Mouse (Mus musculus): ENCODE results near the gene Gtf3c2. TPM values are rescaled to one million over a fixed set of nuclear protein-coding genes. Genes with fewer than 3 reads are reported as not detected.
"Not testable (repeated sequence)": the region's sequence is repeated elsewhere in the genome, so short reads cannot be mapped to it uniquely, and the experiment has no call there.

Gene Gtf3c2
- 10 to 100 TPM; 43.8 to 55.2 TPM for total RNA-seq (2021)
- long read RNA-seq, experiment 1, full-length matches to known transcripts: 8 of 16 reads
- long read RNA-seq, experiment 1, partial matches to known transcripts: 2 of 16 reads
- long read RNA-seq, experiment 1, other reads (novel, unspliced or antisense): 6 of 16 reads
- long read RNA-seq, experiment 2, full-length matches to known transcripts: 2 of 20 reads
- long read RNA-seq, experiment 2, partial matches to known transcripts: 11 of 20 reads
- long read RNA-seq, experiment 2, other reads (novel, unspliced or antisense): 7 of 20 reads

DNA sequence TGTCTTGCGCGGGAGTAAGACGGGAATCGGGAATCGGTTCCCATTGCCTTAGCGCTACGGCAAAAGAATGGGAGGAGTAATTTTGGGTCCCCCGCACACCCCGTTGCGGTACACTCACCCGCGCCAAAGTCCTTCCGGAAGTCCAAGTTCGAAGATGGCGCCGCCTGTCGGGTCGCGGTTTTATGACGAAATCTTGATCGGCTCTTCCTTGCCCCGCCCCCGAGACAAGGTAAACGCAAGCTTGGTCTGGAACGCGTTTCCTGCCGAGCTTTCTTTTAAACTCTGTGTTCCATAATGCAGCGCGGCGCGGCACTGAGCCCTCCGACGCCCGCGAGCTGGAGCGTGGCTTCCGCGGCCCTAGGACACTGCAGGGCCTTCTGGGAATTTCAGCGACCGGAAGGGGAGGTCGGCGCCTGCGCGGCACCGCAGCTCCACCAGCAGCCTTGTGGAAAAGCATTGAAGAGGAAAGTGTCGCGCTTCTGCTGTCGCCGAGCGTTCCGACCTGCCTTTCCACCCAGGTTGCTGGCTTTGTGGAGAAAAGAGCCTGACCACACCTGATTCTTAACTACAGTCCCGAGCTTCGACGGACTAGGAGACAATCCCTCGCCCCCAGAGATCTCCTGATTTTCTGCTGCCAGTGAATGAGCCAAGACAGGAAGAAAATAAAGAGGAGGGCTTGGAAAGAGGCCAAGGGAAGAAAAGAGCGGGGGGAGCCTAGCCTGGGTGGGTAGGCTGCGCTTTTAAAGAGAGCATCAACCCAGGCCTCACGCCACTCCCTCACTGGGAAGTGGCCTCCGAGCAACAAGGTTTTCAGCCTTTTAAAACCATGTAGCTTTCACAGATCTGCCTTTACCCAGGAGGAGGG is at the start of gene Gtf3c2, which contains the start of gene Gm29609:
TSS of gene Gtf3c2 (minus strand) at position 379 of the 865 bp plus-strand sequence.
TSS of gene Gm29609 (minus strand) at position 146 of the 865 bp plus-strand sequence.
- DNase-seq (ENCODE audit: low spot score in 2 of 2): peak; percentile 93

- no peak for DNase-seq (ENCODE audit: low spot score in 2 of 2)
Measured at GRCm38 (mm10) chr5:31226641-31227040, 46.7 kb upstream of the Gtf3c2 start.

DNA sequence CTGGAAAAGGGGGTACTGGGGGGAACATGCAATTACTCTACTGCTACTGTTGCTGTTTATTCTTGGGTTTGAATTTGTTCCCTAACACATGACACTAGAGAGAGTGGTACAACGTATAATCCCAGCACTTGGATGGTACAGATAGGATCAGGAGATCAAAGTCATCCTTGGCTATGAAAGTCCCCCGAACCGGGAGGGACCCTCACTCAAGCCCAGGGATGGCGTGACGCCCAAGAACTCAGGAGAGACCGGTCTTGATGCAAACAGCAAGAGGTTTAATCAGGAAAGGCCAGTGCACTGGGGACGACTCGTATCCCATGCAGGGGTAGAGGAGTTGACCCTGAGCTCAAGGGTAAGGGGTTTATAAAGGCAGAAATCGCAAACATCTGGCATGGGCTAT is 42.8 kb upstream of the Gtf3c2 start:
- no peak for DNase-seq (ENCODE audit: low spot score in 2 of 2)

- peak in 1 of 2 experiments; percentile 29 for DNase-seq (ENCODE audit: low spot score in 2 of 2)
Measured at GRCm38 (mm10) chr5:31221304-31221945, 41.5 kb upstream of the Gtf3c2 start.

DNA sequence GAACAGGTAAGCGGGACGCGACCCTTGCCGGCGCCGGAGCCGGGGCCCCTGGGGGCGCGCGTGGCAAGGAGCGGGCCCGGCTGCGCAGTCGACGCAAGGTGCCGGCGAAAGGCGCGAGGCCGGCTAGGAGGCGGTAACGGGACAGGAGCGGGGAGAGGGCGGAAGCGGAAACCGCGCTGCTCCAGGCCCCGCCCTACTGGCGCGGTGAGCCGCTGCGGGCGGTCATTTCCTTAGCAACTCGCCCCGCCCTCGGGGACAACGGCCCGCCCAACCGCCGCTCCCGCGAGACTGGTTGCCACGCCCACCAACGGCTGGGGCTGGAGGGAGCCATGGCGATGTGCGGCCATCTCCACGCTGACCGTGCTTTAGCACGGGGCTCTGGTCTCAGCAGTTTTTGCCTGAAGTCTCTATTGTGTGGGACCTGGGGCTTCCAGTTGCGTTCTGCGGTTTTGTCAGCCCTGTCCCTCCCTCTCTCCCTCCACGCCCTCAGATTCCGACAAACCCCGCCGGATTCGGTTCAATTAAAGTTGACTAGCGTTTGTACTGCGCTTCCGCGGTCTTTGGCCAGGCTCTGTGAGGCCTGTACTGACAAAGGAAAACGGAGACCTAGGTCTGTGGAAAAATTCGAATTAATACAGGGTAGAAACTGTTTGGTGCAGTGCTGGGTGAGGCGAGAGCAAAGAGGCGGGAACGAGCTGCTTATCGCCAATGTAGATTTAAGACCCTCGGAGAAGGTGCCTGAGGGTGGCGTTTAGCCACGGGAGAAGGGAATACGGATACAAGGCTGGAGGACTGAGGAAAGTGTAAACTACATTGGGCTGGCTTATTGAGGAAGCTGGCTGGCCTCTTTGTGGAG is 40.7 kb upstream of the Gtf3c2 start, which contains the start of gene Ppm1g:
TSS of gene Ppm1g (minus strand) at position 240 of the 856 bp plus-strand sequence.
- peak; percentile 97 to 99 for DNase-seq (ENCODE audit: low spot score in 2 of 2)

DNA sequence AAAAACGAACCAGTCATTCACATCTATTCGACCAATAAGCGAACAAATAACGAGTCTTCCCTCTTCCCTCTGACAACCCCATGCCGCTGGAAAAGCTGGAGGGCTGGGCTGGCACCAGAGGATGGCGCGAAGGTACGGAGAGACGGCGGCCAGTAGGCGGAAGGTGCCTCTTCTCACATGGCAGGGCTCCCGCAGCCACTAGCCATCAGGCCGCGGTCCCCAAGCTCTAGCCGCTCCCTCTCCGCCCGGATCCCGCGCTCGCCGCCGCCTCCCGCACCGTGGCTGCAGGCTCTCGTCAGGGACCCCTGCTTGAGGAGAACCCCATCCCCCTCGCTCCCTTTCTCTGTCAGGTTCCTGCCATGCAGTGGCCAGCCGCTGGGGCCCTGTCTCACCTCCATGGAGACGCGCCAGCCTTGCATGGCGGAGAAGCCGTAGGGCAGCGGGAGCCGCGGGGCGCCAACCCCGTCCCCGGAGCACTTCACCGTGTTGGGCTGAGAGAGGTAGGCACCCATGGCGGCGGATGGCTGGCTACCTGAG is 40.0 kb upstream of the Gtf3c2 start:
- DNase-seq (ENCODE audit: low spot score in 2 of 2): peak in 1 of 2 experiments; percentile 54

GRCm38 (mm10) chr5:31219474-31219873 is 39.5 kb upstream of the Gtf3c2 start:
- no peak for DNase-seq (ENCODE audit: low spot score in 2 of 2)

- DNase-seq (ENCODE audit: low spot score in 2 of 2): no peak
Measured at GRCm38 (mm10) chr5:31219070-31219469, 39.1 kb upstream of the Gtf3c2 start.

- no peak for DNase-seq (ENCODE audit: low spot score in 2 of 2)
Measured at GRCm38 (mm10) chr5:31218294-31218693, 38.4 kb upstream of the Gtf3c2 start.

GRCm38 (mm10) chr5:31216554-31216953 is 36.6 kb upstream of the Gtf3c2 start:
- not testable (repeated sequence) for DNase-seq (ENCODE audit: low spot score in 2 of 2)

- DNase-seq (ENCODE audit: low spot score in 2 of 2): no peak
Measured at GRCm38 (mm10) chr5:31204421-31204820, 24.5 kb upstream of the Gtf3c2 start.

- DNase-seq (ENCODE audit: low spot score in 2 of 2): no peak
Measured at GRCm38 (mm10) chr5:31203866-31204265, 23.9 kb upstream of the Gtf3c2 start.

- no peak for DNase-seq (ENCODE audit: low spot score in 2 of 2)
Measured at GRCm38 (mm10) chr5:31202933-31203332, 23.0 kb upstream of the Gtf3c2 start.

DNA sequence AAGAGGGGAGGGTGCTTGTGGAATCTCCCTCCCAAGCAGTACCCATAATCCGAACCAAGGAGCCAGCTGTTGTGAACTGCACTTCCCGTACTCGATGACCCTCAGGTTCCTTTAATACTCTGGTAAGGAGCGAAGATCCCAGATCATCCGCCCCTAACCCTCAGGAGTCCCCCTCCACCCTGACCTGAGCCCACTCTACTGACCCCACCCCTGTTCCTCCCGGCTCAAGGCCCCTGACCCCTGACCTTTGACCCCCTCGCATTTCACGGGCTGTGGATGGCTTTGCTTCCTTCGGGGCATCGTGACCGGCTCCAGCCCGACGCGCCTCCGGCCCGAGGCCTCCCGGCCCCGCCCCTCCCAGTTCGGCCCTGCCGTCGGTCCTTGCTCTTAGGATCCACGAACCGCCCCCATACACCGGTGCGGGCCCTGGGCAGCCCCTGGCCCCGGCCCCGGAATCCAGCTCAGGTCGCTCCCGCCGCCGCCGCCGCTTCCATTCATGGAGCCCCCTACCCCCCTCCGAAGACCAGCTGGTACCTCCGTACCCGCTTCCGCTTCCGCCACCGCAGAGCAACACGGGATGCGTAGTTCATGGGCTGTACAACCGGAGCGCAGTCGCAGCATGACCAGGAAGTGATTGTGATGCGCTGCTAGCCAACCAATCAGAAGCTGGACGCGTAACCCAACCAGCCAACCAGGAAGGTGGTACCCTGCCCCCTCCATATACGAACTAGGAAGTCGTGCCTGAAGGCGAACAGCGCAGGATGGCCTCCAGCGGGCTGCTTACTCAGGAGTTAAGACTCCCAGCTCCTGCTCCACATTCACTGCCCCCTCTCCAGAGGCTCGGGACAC is 22.0 kb upstream of the Gtf3c2 start, which contains the start of gene Zfp513:
TSS of gene Zfp513 (minus strand) at position 562 of the 849 bp plus-strand sequence.
- DNase-seq (ENCODE audit: low spot score in 2 of 2): peak; percentile 82 to 87

DNA sequence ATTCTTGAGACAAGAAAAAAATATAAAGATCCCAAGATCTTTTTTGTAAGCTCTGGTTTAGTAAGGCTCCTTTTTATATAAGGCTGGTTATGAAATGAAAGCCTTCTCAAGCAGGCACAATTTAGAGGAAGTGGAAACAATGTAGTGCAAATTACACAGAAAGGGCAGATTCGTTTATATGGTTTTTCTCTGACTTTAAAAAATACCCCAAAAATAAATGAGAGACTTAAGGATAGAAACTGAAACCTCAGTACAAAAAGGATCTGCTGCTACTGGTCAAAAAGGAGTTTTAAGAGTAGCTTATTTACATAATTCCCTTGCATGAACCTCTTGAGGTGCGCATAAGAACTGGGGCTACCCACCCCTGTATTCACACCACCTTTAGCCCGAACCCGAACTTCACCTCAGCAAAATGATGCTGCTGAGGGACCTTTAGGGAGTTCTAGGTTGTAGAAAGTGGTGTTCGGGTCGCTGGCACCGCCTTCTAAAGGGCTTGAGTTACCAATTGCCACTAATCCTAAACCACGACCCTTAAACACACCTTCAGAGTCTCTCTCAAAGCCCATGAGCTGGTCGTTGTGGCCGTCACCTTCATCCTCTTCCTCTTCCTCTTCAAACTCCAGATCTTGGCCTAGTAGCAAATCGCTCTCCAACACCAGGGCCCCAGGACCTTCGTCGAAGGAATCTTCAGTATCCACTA is 21.2 kb upstream of the Gtf3c2 start:
- no peak for DNase-seq (ENCODE audit: low spot score in 2 of 2)

- DNase-seq (ENCODE audit: low spot score in 2 of 2): peak in 1 of 2 experiments; percentile 17
Measured at GRCm38 (mm10) chr5:31200327-31200768, 20.4 kb upstream of the Gtf3c2 start.

DNA sequence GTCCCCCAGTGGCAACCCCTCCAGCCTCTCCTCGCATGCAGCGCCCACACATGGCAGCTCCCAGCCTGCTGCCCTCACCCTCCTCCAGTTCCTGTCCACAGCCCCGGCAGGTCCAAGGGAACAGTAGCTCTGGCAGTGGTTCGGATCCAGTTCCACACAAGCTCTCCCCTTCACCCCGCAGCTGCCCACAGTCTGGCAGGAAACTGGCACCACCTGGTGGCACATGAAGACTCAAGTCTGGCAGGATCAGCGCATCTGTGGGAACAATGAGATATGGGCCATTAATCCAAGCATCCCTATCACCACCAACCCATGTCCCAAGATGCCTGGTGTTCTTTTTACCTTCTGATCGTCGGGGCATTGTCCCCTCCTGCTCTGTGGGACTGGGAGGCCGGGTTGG is 19.9 kb upstream of the Gtf3c2 start:
- peak in 1 of 2 experiments; percentile 24 for DNase-seq (ENCODE audit: low spot score in 2 of 2)

- DNase-seq (ENCODE audit: low spot score in 2 of 2): no peak
Measured at GRCm38 (mm10) chr5:31199321-31199892, 19.5 kb upstream of the Gtf3c2 start.
